Mouse (Mus musculus): ENCODE data around the gene Gm20388.
A peak's percentile ranks its signal among the peaks of the same experiment; 100 is the strongest.

DNA sequence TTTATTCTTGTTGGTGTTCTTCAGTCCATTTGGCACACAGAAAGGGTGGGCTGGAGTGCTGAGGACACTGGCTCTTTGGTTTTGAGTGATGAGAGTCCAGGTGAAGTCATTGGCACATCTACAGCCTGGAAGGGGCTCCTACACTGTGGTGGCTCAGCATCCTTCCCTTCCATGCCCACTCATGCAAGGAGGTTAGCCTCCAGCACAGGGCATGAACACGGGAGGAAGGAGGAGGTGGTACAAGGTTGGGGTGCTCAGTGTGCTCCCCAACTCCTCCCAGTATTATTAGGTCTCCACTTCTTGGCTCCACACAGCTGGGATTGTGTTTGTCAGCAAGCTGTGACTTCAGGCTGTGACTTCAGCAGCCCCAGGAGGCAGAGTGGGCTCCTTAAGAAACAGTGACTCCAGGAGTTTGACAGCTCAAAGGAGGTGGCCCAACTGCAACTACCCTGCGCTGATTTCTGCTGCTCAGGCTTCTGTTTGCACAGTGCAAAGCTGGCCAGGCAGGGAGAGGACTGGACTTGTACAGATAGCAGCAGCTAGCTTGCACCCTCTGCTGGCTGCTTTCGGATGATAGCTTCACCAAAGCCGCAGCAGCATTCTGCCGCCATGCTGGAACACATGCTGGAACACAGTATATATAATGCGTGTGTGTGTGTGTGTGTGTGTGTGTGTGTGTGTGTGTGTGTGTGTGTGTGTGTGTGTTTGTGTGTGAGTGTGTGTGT is 3873.0 kb downstream of the Gm20388 start:
- TF ChIP-seq CTCF (IDR thresholded peaks at IDR 0.05; ENCODE audit: low read depth), result peak; percentile 97
- no peak for TF ChIP-seq EP300 (optimal IDR thresholded peaks at IDR 0.05)
